11 mouse cellular contexts compared by ENCODE assay signal in the genomic region with DNA sequence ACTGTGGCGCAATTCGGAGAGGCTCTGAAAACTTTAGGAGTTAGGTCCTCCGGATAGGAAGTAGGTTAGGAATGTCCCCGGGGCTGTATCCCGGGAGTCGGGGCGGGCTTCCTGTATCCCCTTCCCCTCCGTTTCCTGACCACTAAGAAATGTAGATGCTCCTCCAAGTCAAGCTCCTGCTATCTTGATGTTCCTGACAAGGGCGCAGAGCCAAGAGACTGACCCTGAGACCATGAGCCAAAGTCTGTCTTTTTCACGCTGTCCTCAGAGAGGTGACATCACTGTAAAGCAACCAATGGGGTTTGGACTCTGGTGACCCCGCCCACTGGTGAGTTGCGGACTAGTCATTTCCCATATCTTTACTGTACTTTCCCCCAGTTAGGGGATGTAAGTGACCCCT. TPM values are rescaled to one million over a fixed set of nuclear protein-coding genes. Genes with fewer than 3 reads are reported as not detected.
DNase-seq lines count a peak whose midpoint lies in the region; ATAC-seq and TF ChIP-seq lines count a peak whose summit lies in the region.
"Had no signal": no experiment of that assay in that cellular context is flagged by ENCODE, and none has a peak within 500 bp of the region (broad histone marks: within the 10 kb centered on the region; RNA-seq: fewer than 3 reads in every experiment).

No protein-coding gene starts in this region.

- WGBS in forebrain, embryonic 16.5 days: 53% methylated on average over 12 of the region's 12 CpGs
- WGBS in forebrain, embryonic 12.5 days: 51% methylated on average over 12 of the region's 12 CpGs
- WGBS in midbrain, embryonic 11.5 days: 48% methylated on average over 12 of the region's 12 CpGs
- 57% methylated on average over 12 of the region's 12 CpGs for WGBS in midbrain, postnatal 0 days
- WGBS in intestine, embryonic 14.5 days: 25% methylated on average over 12 of the region's 12 CpGs
- WGBS in neural tube, embryonic 15.5 days: 65% methylated on average over 12 of the region's 12 CpGs
- WGBS in midbrain, embryonic 16.5 days: 56% methylated on average over 12 of the region's 12 CpGs

- peaks cover 4% of the 10 kb centered on the region for H3K4me1 ChIP-seq in forebrain, embryonic 16.5 days (replicated peaks; ENCODE audit: control insufficient read depth, insufficient read depth, low read length)
- H3K4me1 ChIP-seq in forebrain, embryonic 12.5 days: peaks cover 3% of the 10 kb centered on the region
- H3K4me1 ChIP-seq in midbrain, embryonic 11.5 days (ENCODE audit: control insufficient read depth, insufficient read depth, low read length): no peaks in the 10 kb centered on the region; the same call in 1 of the 2 replicates
- H3K4me1 ChIP-seq in midbrain, postnatal 0 days (ENCODE audit: insufficient read depth, low read length): no peaks in the 10 kb centered on the region; the same call in 1 of the 2 replicates
- H3K4me1 ChIP-seq in intestine, embryonic 14.5 days (replicated peaks; ENCODE audit: control insufficient read depth, insufficient read depth, low read length): peaks cover 22% of the 10 kb centered on the region
- peaks cover 18% of the 10 kb centered on the region for H3K4me1 ChIP-seq in neural tube, embryonic 15.5 days
- H3K4me1 ChIP-seq in midbrain, embryonic 16.5 days (ENCODE audit: control insufficient read depth, insufficient read depth, low read length): no peaks in the 10 kb centered on the region
- H3K4me1 ChIP-seq: midbrain, embryonic 15.5 days had no signal

- H3K27me3 ChIP-seq in forebrain, embryonic 16.5 days (replicated peaks; ENCODE audit: control insufficient read depth, insufficient read depth, low read length): no peaks in the 10 kb centered on the region
- no peaks in the 10 kb centered on the region for H3K27me3 ChIP-seq in forebrain, embryonic 12.5 days
- no peaks in the 10 kb centered on the region for H3K27me3 ChIP-seq in midbrain, embryonic 11.5 days (ENCODE audit: control insufficient read depth, insufficient read depth, low read length)
- H3K27me3 ChIP-seq in midbrain, postnatal 0 days (ENCODE audit: insufficient read depth, low read length): no peaks in the 10 kb centered on the region
- no peaks in the 10 kb centered on the region for H3K27me3 ChIP-seq in intestine, embryonic 14.5 days (replicated peaks; ENCODE audit: control insufficient read depth, insufficient read depth, low read length)
- H3K27me3 ChIP-seq in neural tube, embryonic 15.5 days (replicated peaks): no peaks in the 10 kb centered on the region
- no peaks in the 10 kb centered on the region for H3K27me3 ChIP-seq in midbrain, embryonic 16.5 days (ENCODE audit: control insufficient read depth, insufficient read depth, low read depth, low read length)
- H3K27me3 ChIP-seq: midbrain, embryonic 15.5 days had no signal

- no peak overlapping the region for H3K4me3 ChIP-seq in forebrain, embryonic 16.5 days (replicated peaks; ENCODE audit: low read length)
- no peak overlapping the region for H3K4me3 ChIP-seq in forebrain, embryonic 12.5 days (replicated peaks)
- H3K4me3 ChIP-seq in midbrain, embryonic 11.5 days (ENCODE audit: low read depth, low read length): no peak overlapping the region
- no peak overlapping the region for H3K4me3 ChIP-seq in midbrain, postnatal 0 days (ENCODE audit: low read depth, low read length)
- H3K4me3 ChIP-seq in intestine, embryonic 14.5 days (ENCODE audit: low read depth, low read length): no peak overlapping the region; the same call in 1 of the 2 replicates
- no peak overlapping the region for H3K4me3 ChIP-seq in neural tube, embryonic 15.5 days (replicated peaks)
- no peak overlapping the region for H3K4me3 ChIP-seq in midbrain, embryonic 16.5 days (ENCODE audit: low read depth, low read length)
- H3K4me3 ChIP-seq: midbrain, embryonic 15.5 days had no signal

- no peak overlapping the region for H3K4me2 ChIP-seq in forebrain, embryonic 16.5 days (ENCODE audit: low read length)
- no peak overlapping the region for H3K4me2 ChIP-seq in forebrain, embryonic 12.5 days
- no peak overlapping the region for H3K4me2 ChIP-seq in midbrain, embryonic 11.5 days
- no peak overlapping the region; the same call in 1 of the 2 replicates for H3K4me2 ChIP-seq in midbrain, postnatal 0 days (ENCODE audit: low read depth, low read length, poor library complexity, severe bottlenecking)
- H3K4me2 ChIP-seq in intestine, embryonic 14.5 days (ENCODE audit: low read length): peak overlapping the region; percentile 30
- no peak overlapping the region for H3K4me2 ChIP-seq in neural tube, embryonic 15.5 days
- no peak overlapping the region for H3K4me2 ChIP-seq in midbrain, embryonic 16.5 days (ENCODE audit: low read length)
- H3K4me2 ChIP-seq: midbrain, embryonic 15.5 days had no signal

- no peak overlapping the region for H3K9ac ChIP-seq in forebrain, embryonic 16.5 days (replicated peaks; ENCODE audit: low read depth, low read length)
- no peak overlapping the region for H3K9ac ChIP-seq in forebrain, embryonic 12.5 days
- H3K9ac ChIP-seq in midbrain, embryonic 11.5 days (ENCODE audit: low read length): no peak overlapping the region
- H3K9ac ChIP-seq in midbrain, postnatal 0 days (replicated peaks; ENCODE audit: low read length, poor library complexity, severe bottlenecking): no peak overlapping the region
- H3K9ac ChIP-seq in intestine, embryonic 14.5 days (ENCODE audit: low read length): no peak overlapping the region
- no peak overlapping the region for H3K9ac ChIP-seq in neural tube, embryonic 15.5 days (replicated peaks)
- no peak overlapping the region for H3K9ac ChIP-seq in midbrain, embryonic 16.5 days (ENCODE audit: low read depth, low read length)
- H3K9ac ChIP-seq: midbrain, embryonic 15.5 days had no signal

- no peak for DNase-seq in midbrain, embryonic 11.5 days (ENCODE audit: low spot score, missing footprints)
- DNase-seq in midbrain, postnatal 0 days (ENCODE audit: low spot score): no peak
- DNase-seq in intestine, embryonic 14.5 days (ENCODE audit: low spot score): no peak
- DNase-seq in testis, postnatal 10 days (ENCODE audit: low spot score): peak; percentile 74
- DNase-seq: thymus, postnatal 36 days had no signal

- peak; percentile 26; the same call in 1 of the 2 replicates for ATAC-seq in forebrain, embryonic 16.5 days
- ATAC-seq in forebrain, embryonic 12.5 days (ENCODE audit: low FRiP score): no peak
- peak; percentile 27; the same call in 1 of the 2 replicates for ATAC-seq in midbrain, embryonic 11.5 days (ENCODE audit: low FRiP score)
- ATAC-seq in midbrain, postnatal 0 days (ENCODE audit: low FRiP score): no peak
- ATAC-seq in intestine, embryonic 14.5 days (replicated peaks; ENCODE audit: low FRiP score, low TSS enrichment, low read depth): no peak
- ATAC-seq in neural tube, embryonic 15.5 days (ENCODE audit: low FRiP score): no peak
- ATAC-seq in midbrain, embryonic 16.5 days: no peak
- ATAC-seq: midbrain, embryonic 15.5 days had no signal

- H3K27ac ChIP-seq in forebrain, embryonic 16.5 days (ENCODE audit: low read length): no peak overlapping the region
- no peak overlapping the region for H3K27ac ChIP-seq in forebrain, embryonic 12.5 days
- no peak overlapping the region for H3K27ac ChIP-seq in midbrain, embryonic 11.5 days (ENCODE audit: low read depth, low read length)
- no peak overlapping the region for H3K27ac ChIP-seq in midbrain, postnatal 0 days (ENCODE audit: low read depth, low read length)
- H3K27ac ChIP-seq in intestine, embryonic 14.5 days (ENCODE audit: low read depth): no peak overlapping the region
- H3K27ac ChIP-seq in neural tube, embryonic 15.5 days (replicated peaks): no peak overlapping the region
- no peak overlapping the region for H3K27ac ChIP-seq in midbrain, embryonic 16.5 days (ENCODE audit: low read length)
- H3K27ac ChIP-seq: midbrain, embryonic 15.5 days had no signal

- no peaks in the 10 kb centered on the region for H3K36me3 ChIP-seq in forebrain, embryonic 16.5 days (ENCODE audit: control insufficient read depth, insufficient read depth)
- H3K36me3 ChIP-seq in forebrain, embryonic 12.5 days (replicated peaks): no peaks in the 10 kb centered on the region
- H3K36me3 ChIP-seq in midbrain, embryonic 11.5 days (ENCODE audit: control insufficient read depth, insufficient read depth, low read length): no peaks in the 10 kb centered on the region
- no peaks in the 10 kb centered on the region for H3K36me3 ChIP-seq in midbrain, postnatal 0 days (ENCODE audit: insufficient read depth, low read length)
- no peaks in the 10 kb centered on the region for H3K36me3 ChIP-seq in intestine, embryonic 14.5 days (ENCODE audit: control insufficient read depth, insufficient read depth, low read length)
- no peaks in the 10 kb centered on the region for H3K36me3 ChIP-seq in neural tube, embryonic 15.5 days
- H3K36me3 ChIP-seq in midbrain, embryonic 16.5 days (ENCODE audit: control insufficient read depth, insufficient read depth, low read length): no peaks in the 10 kb centered on the region
- H3K36me3 ChIP-seq: midbrain, embryonic 15.5 days had no signal

- TF ChIP-seq CTCF in midbrain, postnatal 0 days (IDR thresholded peaks at IDR 0.05): no peak

- H3K9me3 ChIP-seq in forebrain, embryonic 16.5 days (ENCODE audit: control insufficient read depth, low read length): no peaks in the 10 kb centered on the region
- H3K9me3 ChIP-seq in forebrain, embryonic 12.5 days: no peaks in the 10 kb centered on the region
- H3K9me3 ChIP-seq in midbrain, embryonic 11.5 days (ENCODE audit: control insufficient read depth, low read length): no peaks in the 10 kb centered on the region
- H3K9me3 ChIP-seq in midbrain, postnatal 0 days (ENCODE audit: low read length): no peaks in the 10 kb centered on the region
- H3K9me3 ChIP-seq in intestine, embryonic 14.5 days (ENCODE audit: control insufficient read depth, low read length): no peaks in the 10 kb centered on the region
- no peaks in the 10 kb centered on the region for H3K9me3 ChIP-seq in neural tube, embryonic 15.5 days (replicated peaks)
- no peaks in the 10 kb centered on the region for H3K9me3 ChIP-seq in midbrain, embryonic 16.5 days (replicated peaks; ENCODE audit: control insufficient read depth, low read length, poor library complexity, severe bottlenecking)
- H3K9me3 ChIP-seq: midbrain, embryonic 15.5 days had no signal

RNA-seq across cellular contexts. Expression of a gene that starts 51.8 kb away (rescaled TPM):
- polyA plus RNA-seq in forebrain, embryonic 16.5 days (2015; fragmentation: Nextera tagmentation; extraction: Ambion mirVana): 22.2 and 23.1 TPM in 2 replicates
- polyA plus RNA-seq in forebrain, embryonic 12.5 days (2016; fragmentation: Nextera tagmentation; extraction: Ambion mirVana): 37.3 and 42.3 TPM in 2 replicates
- polyA plus RNA-seq in midbrain, embryonic 11.5 days (2014; fragmentation: Nextera tagmentation; extraction: Ambion mirVana): 43.9 and 47.5 TPM in 2 replicates
- total RNA-seq in midbrain, postnatal 0 days (2014; rRNA removed): 129 and 160 TPM in 2 replicates
- polyA plus RNA-seq in midbrain, postnatal 0 days (2015; fragmentation: Nextera tagmentation; extraction: Ambion mirVana): 42.7 and 42.9 TPM in 2 replicates
- 11.5 and 12.1 TPM in 2 replicates for polyA plus RNA-seq in intestine, embryonic 14.5 days (2014; fragmentation: Nextera tagmentation; extraction: Ambion mirVana)
- 32.3 and 32.7 TPM in 2 replicates for polyA plus RNA-seq in neural tube, embryonic 15.5 days (2015; fragmentation: Nextera tagmentation; extraction: Ambion mirVana)
- 38.4 and 38.6 TPM in 2 replicates for polyA plus RNA-seq in midbrain, embryonic 16.5 days (2015; fragmentation: Nextera tagmentation; extraction: Ambion mirVana)
- total RNA-seq: common myeloid progenitor, adult 5-6 weeks had no signal

Comparison
In these comparisons a context has a peak if more than half of its experiments do, and no peak if none do; other contexts are left out.
1. ATAC-seq: peak in forebrain, embryonic 16.5 days (single experiment) and midbrain, embryonic 11.5 days (single experiment); none in forebrain, embryonic 12.5 days (single experiment), midbrain, postnatal 0 days (single experiment), intestine, embryonic 14.5 days (single experiment), neural tube, embryonic 15.5 days (single experiment) and midbrain, embryonic 16.5 days (single experiment).